ENCODE assay signal across 18 mouse cellular contexts in genomic region chr10:62070636-62071035, GRCm38 (mm10).
"Had no signal": no experiment of that assay in that cellular context is flagged by ENCODE, and none has a peak within 500 bp of the region (broad histone marks: within the 10 kb centered on the region; RNA-seq: fewer than 3 reads in every experiment).

No protein-coding gene starts in this region.

- DNase-seq: kidney, adult 11 months; left cerebral cortex, postnatal 4 days; liver, embryonic 13.5 days; lung, adult 2 months; lung, postnatal 14 days; lung, postnatal 4 days; right cerebral cortex, adult 18-20 months; right cerebral cortex, postnatal 14 days; right cerebral cortex, postnatal 4 days; thymus, adult 18-20 months; thymus, postnatal 36 days had no signal

- ATAC-seq: midbrain, embryonic 15.5 days had no signal

- H3K4me3 ChIP-seq: kidney, embryonic 15.5 days; limb, embryonic 12.5 days; limb, embryonic 15.5 days; liver, embryonic 13.5 days; midbrain, embryonic 12.5 days; midbrain, embryonic 15.5 days; neural tube, embryonic 12.5 days; neural tube, embryonic 15.5 days had no signal

- H3K27ac ChIP-seq: kidney, embryonic 15.5 days; limb, embryonic 12.5 days; limb, embryonic 15.5 days; liver, embryonic 13.5 days; midbrain, embryonic 12.5 days; midbrain, embryonic 15.5 days; neural tube, embryonic 12.5 days; neural tube, embryonic 15.5 days had no signal

- H3K4me1 ChIP-seq: midbrain, embryonic 12.5 days; midbrain, embryonic 15.5 days; neural tube, embryonic 12.5 days; neural tube, embryonic 15.5 days had no signal

- H3K36me3 ChIP-seq: kidney, embryonic 15.5 days; limb, embryonic 12.5 days; limb, embryonic 15.5 days; liver, embryonic 13.5 days; midbrain, embryonic 12.5 days; midbrain, embryonic 15.5 days; neural tube, embryonic 12.5 days; neural tube, embryonic 15.5 days had no signal

- H3K9me3 ChIP-seq: kidney, embryonic 15.5 days; limb, embryonic 12.5 days; limb, embryonic 15.5 days; liver, embryonic 13.5 days; midbrain, embryonic 12.5 days; midbrain, embryonic 15.5 days; neural tube, embryonic 12.5 days; neural tube, embryonic 15.5 days had no signal

- H3K27me3 ChIP-seq: limb, embryonic 12.5 days; limb, embryonic 15.5 days; liver, embryonic 13.5 days; midbrain, embryonic 12.5 days; midbrain, embryonic 15.5 days; neural tube, embryonic 12.5 days; neural tube, embryonic 15.5 days had no signal

- H3K4me2 ChIP-seq: kidney, embryonic 15.5 days; limb, embryonic 12.5 days; limb, embryonic 15.5 days; liver, embryonic 13.5 days; midbrain, embryonic 12.5 days; midbrain, embryonic 15.5 days; neural tube, embryonic 12.5 days; neural tube, embryonic 15.5 days had no signal

- H3K9ac ChIP-seq: kidney, embryonic 15.5 days; limb, embryonic 12.5 days; limb, embryonic 15.5 days; liver, embryonic 13.5 days; midbrain, embryonic 12.5 days; midbrain, embryonic 15.5 days; neural tube, embryonic 12.5 days; neural tube, embryonic 15.5 days had no signal
